Mouse (Mus musculus): ENCODE results near the gene Ino80d. TPM values are rescaled to one million over a fixed set of nuclear protein-coding genes. Genes with fewer than 3 reads are reported as not detected.

The Ino80d gene
- total and polyA plus RNA-seq, 3 experiments = 6.5 to 18.4 (median 16.6) TPM

GRCm38 (mm10) chr1:63130883-63131282 lies 16.4 kb upstream of the Ino80d start:
- no peak overlapping the region for H3K9ac ChIP-seq (ENCODE audit: low read depth, low read length)
- no peak overlapping the region for H3K27ac ChIP-seq
- H3K27me3 ChIP-seq (ENCODE audit: control insufficient read depth, insufficient read depth, low read length) = no peaks in the 10 kb centered on the region

GRCm38 (mm10) chr1:63129857-63130690 lies 15.6 kb upstream of the Ino80d start:
- Histone ChIP-seq H3K4me1 (ENCODE audit: control insufficient read depth, insufficient read depth, low read length) (no peaks in the 10 kb centered on the region), H3K36me3 (ENCODE audit: control insufficient read depth, insufficient read depth, low read length) (no peaks in the 10 kb centered on the region), H3K27me3 (ENCODE audit: control insufficient read depth, insufficient read depth, low read length) (no peaks in the 10 kb centered on the region), H3K9ac (ENCODE audit: low read depth, low read length) (no peak overlapping the region), H3K4me3 (no peak overlapping the region), H3K27ac (no peak overlapping the region), H3K79me2 (replicated peaks; ENCODE audit: control insufficient read depth, insufficient read depth, low read length) (no peaks in the 10 kb centered on the region)
- WGBS = 14% methylated on average over 18 of the region's 18 CpGs
- intact Hi-C loops (cut with DNase I) = no loop called here
- DNase-seq = no peak
- no peak for TF ChIP-seq CTCF (IDR thresholded peaks at IDR 0.05)
- TF ChIP-seq EP300 (IDR thresholded peaks at IDR 0.05; ENCODE audit: insufficient read depth, low read depth, low read length) = no peak
- no peak for TF ChIP-seq POLR2A (IDR thresholded peaks at IDR 0.05; ENCODE audit: insufficient read depth, low read depth, low read length)

More at GRCm38 (mm10) chr1:63130883-63131282, 16.4 kb upstream of the Ino80d start:
- no peak for TF ChIP-seq CTCF (IDR thresholded peaks at IDR 0.05)
- no peak for TF ChIP-seq POLR2A (IDR thresholded peaks at IDR 0.05; ENCODE audit: insufficient read depth, low read depth, low read length)
- no peak for TF ChIP-seq EP300 (IDR thresholded peaks at IDR 0.05; ENCODE audit: insufficient read depth, low read depth, low read length)
- H3K79me2 ChIP-seq (replicated peaks; ENCODE audit: control insufficient read depth, insufficient read depth, low read length) = no peaks in the 10 kb centered on the region
- intact Hi-C loops (cut with DNase I) = no loop called here
- no peak for DNase-seq
- no peaks in the 10 kb centered on the region for H3K4me1 ChIP-seq (ENCODE audit: control insufficient read depth, insufficient read depth, low read length)
- 77% methylated on average over 2 of the region's 2 CpGs for WGBS
- H3K4me3 ChIP-seq = no peak overlapping the region
- no peaks in the 10 kb centered on the region for H3K36me3 ChIP-seq (ENCODE audit: control insufficient read depth, insufficient read depth, low read length)

GRCm38 (mm10) chr1:63129273-63129672 lies 14.8 kb upstream of the Ino80d start:
- TF ChIP-seq POLR2A (IDR thresholded peaks at IDR 0.05; ENCODE audit: insufficient read depth, low read depth, low read length) (no peak), CTCF (IDR thresholded peaks at IDR 0.05) (no peak), EP300 (IDR thresholded peaks at IDR 0.05; ENCODE audit: insufficient read depth, low read depth, low read length) (no peak)
- Histone ChIP-seq H3K27me3 (ENCODE audit: control insufficient read depth, insufficient read depth, low read length) (no peaks in the 10 kb centered on the region), H3K36me3 (ENCODE audit: control insufficient read depth, insufficient read depth, low read length) (no peaks in the 10 kb centered on the region), H3K4me1 (ENCODE audit: control insufficient read depth, insufficient read depth, low read length) (no peaks in the 10 kb centered on the region), H3K79me2 (replicated peaks; ENCODE audit: control insufficient read depth, insufficient read depth, low read length) (no peaks in the 10 kb centered on the region), H3K27ac (no peak overlapping the region), H3K9ac (ENCODE audit: low read depth, low read length) (no peak overlapping the region), H3K4me3 (no peak overlapping the region)
- DNase-seq = no peak
- 82% methylated on average over 3 of the region's 3 CpGs for WGBS
- intact Hi-C loops (cut with DNase I) = no loop called here

GRCm38 (mm10) chr1:63126206-63126605 lies 11.7 kb upstream of the Ino80d start:
- no peak for DNase-seq
- Histone ChIP-seq H3K27me3 (ENCODE audit: control insufficient read depth, insufficient read depth, low read length) (no peaks in the 10 kb centered on the region), H3K9ac (ENCODE audit: low read depth, low read length) (no peak overlapping the region), H3K4me3 (no peak overlapping the region), H3K36me3 (ENCODE audit: control insufficient read depth, insufficient read depth, low read length) (peaks cover 2% of the 10 kb centered on the region), H3K79me2 (replicated peaks; ENCODE audit: control insufficient read depth, insufficient read depth, low read length) (no peaks in the 10 kb centered on the region), H3K27ac (no peak overlapping the region), H3K4me1 (ENCODE audit: control insufficient read depth, insufficient read depth, low read length) (no peaks in the 10 kb centered on the region)
- intact Hi-C loops (cut with DNase I) = no loop called here
- WGBS = 84% methylated on average over 3 of the region's 3 CpGs
- TF ChIP-seq POLR2A (IDR thresholded peaks at IDR 0.05; ENCODE audit: insufficient read depth, low read depth, low read length) (no peak), CTCF (IDR thresholded peaks at IDR 0.05) (no peak), EP300 (IDR thresholded peaks at IDR 0.05; ENCODE audit: insufficient read depth, low read depth, low read length) (no peak)

GRCm38 (mm10) chr1:63123823-63124450 lies 9.5 kb upstream of the Ino80d start:
- TF ChIP-seq CTCF (IDR thresholded peaks at IDR 0.05) (no peak), EP300 (IDR thresholded peaks at IDR 0.05; ENCODE audit: insufficient read depth, low read depth, low read length) (no peak), POLR2A (IDR thresholded peaks at IDR 0.05; ENCODE audit: insufficient read depth, low read depth, low read length) (no peak)
- Histone ChIP-seq H3K27me3 (ENCODE audit: control insufficient read depth, insufficient read depth, low read length) (no peaks in the 10 kb centered on the region), H3K4me1 (ENCODE audit: control insufficient read depth, insufficient read depth, low read length) (no peaks in the 10 kb centered on the region), H3K36me3 (ENCODE audit: control insufficient read depth, insufficient read depth, low read length) (peaks cover 8% of the 10 kb centered on the region), H3K27ac (no peak overlapping the region), H3K9ac (ENCODE audit: low read depth, low read length) (no peak overlapping the region), H3K4me3 (no peak overlapping the region), H3K79me2 (replicated peaks; ENCODE audit: control insufficient read depth, insufficient read depth, low read length) (no peaks in the 10 kb centered on the region; the same call in 1 of the 2 replicates)
- intact Hi-C loops (cut with DNase I) = no loop called here
- WGBS = 83% methylated on average over 6 of the region's 6 CpGs
- no peak for DNase-seq

- Histone ChIP-seq H3K27me3 (ENCODE audit: control insufficient read depth, insufficient read depth, low read length) (no peaks in the 10 kb centered on the region), H3K79me2 (replicated peaks; ENCODE audit: control insufficient read depth, insufficient read depth, low read length) (peaks cover 2% of the 10 kb centered on the region; the same call in 1 of the 2 replicates), H3K36me3 (ENCODE audit: control insufficient read depth, insufficient read depth, low read length) (peaks cover 11% of the 10 kb centered on the region), H3K4me3 (no peak overlapping the region), H3K27ac (no peak overlapping the region), H3K9ac (ENCODE audit: low read depth, low read length) (no peak overlapping the region), H3K4me1 (ENCODE audit: control insufficient read depth, insufficient read depth, low read length) (no peaks in the 10 kb centered on the region)
- 70% methylated on average over 6 of the region's 6 CpGs for WGBS
- intact Hi-C loops (cut with DNase I) = no loop called here
- TF ChIP-seq CTCF (IDR thresholded peaks at IDR 0.05) (no peak), POLR2A (IDR thresholded peaks at IDR 0.05; ENCODE audit: insufficient read depth, low read depth, low read length) (no peak), EP300 (IDR thresholded peaks at IDR 0.05; ENCODE audit: insufficient read depth, low read depth, low read length) (no peak)
- no peak for DNase-seq
Measured at GRCm38 (mm10) chr1:63122005-63122404, 7.5 kb upstream of the Ino80d start.

Data from heart, adult 2 months (tissue).